Mouse (Mus musculus): ENCODE measurements around the gene Colgalt1.

Gene Colgalt1

DNA sequence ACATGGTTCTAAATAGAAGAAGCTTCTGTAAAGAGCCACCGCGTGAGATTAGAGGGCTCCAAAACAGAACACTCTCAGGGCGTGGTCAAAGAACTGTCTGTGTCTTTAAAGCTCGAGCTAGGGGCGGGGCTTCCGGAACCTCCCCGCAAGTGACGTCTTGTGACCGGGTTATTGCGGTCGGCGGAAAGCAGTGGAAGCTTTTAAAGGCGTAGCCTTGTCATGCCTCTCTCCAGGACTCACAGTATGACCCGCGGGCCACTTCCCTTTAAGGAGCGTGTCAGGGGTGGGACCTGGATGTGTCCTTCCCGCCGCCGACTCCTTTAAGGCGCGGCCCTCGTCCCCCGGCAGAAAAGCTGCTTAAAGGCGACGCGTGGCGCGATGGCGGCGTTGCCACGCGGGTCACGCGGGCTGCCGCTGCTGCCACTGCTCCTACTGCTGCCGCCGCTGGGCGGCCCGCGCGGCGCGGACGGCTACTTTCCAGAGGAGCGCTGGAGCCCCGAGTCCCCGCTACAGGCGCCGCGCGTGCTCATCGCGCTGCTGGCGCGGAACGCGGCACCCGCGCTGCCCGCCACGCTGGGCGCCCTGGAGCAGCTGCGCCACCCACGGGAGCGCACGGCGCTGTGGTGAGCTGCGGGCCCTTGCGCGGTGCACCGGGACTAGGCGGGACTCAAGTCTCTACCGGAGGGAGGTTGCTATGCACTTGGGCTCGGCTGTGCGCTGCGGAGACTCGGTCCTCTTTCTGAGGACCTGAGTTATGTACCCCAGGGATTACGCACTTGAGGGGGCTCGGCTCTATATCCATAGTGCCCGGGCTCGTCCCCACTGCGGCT lies at the start of gene Colgalt1:
Gene Colgalt1 (plus strand): TSS at position 177 of the 830 bp plus-strand sequence.
- peak; percentile 99 for DNase-seq

DNA sequence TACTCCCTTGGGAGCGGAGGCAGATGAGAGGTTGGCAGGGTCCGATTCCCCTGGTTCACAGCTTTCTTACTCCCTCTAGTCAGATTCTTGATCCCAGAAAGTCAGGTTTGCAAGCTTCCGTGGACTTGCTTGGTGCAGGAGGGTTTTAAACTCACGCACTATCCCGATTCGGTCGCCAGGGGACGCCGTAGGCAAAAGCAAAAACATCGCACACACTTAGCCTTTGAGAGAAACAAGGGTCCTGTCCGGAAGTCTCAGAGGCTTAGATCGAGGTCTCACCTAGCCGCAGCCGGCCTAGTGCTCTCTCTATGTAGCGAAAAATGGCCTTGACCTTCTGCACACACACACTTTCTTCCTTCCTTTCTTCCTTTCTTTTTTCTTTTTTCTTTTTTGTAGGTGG lies 49.4 kb upstream of the Colgalt1 start:
- peak; percentile 52 for DNase-seq

DNA sequence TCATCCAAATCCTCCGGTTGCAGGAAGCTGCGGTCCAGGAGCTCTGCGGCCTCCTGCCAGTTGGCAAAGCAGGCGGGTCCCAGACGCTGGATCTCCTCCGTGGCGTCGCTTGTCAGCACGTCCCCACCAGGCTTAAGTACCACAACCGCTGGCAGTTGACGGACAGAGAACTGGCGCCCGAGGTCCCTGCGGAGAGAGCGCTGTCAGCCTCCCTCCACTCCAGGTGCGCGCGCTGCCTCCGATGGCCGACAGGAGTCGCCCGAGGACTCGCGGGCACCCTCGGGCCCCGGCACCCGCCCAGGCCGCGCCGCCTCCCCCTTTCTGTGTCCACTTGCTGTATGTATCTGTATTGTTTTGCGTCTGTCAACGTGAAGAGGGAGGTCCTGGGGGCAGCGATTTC lies 48.0 kb upstream of the Colgalt1 start:
- peak; percentile 69 for DNase-seq

DNA sequence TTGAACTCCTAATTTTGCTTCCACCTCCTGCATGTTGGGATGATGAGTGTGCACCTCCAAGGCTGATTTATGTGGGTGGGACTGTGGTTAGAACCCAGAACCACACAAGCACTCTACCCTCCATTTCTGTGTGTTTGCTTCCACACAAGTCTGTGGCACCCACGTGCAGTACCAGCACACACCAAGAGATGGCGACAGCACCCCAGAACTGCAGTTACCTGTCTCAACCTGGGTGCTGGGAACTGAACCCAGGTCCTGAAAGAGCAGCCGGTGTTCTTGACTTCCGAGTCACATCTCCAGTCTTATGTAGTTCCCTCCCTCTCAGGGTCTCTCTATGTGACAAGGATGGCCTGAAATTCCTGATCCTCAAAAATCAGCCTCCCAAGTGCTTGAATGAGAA lies 46.8 kb upstream of the Colgalt1 start:
- DNase-seq = no peak

DNA sequence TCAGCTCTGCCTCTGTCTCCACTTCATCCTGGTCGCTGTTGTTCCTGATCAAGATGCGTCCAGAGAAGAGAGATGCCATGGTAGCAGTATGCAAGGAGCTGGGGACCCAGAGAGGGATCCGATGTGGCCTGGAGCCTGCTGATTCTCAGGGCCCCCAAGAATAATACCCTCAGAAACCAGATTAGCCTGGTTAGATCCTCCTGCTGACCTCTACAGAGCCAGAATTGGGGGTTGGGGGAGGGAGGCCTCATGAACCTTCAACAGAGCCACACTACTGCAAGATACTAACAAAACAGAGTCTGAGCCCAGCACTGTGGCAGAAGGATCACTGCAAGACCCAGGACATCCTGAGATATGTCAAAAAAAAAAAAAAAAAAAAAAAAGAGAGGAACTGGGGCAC lies 44.3 kb upstream of the Colgalt1 start, which contains the start of gene Nxnl1:
Gene Nxnl1 (minus strand): TSS at position 101 of the 400 bp plus-strand sequence.
- DNase-seq = no peak

DNA sequence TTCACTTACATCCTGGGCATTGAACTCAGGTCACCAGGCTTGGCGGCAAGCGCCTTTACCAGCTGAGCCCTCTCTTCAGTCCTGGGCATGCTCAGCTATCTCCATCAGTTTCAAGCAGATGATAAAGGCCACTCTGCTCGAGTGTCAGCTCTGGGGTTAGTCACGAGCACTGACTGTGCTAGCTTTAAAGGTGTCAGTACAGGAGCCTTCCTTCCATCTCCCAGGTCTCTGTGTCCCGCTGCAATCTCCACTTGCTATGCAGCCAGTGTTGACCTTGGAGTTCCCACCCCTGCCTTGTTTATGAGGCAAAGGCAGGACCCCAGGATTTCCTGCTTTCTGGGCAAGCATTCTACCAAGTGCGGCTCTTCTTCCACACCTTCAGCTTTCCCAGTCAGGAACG lies 43.2 kb upstream of the Colgalt1 start:
- DNase-seq = no peak

DNA sequence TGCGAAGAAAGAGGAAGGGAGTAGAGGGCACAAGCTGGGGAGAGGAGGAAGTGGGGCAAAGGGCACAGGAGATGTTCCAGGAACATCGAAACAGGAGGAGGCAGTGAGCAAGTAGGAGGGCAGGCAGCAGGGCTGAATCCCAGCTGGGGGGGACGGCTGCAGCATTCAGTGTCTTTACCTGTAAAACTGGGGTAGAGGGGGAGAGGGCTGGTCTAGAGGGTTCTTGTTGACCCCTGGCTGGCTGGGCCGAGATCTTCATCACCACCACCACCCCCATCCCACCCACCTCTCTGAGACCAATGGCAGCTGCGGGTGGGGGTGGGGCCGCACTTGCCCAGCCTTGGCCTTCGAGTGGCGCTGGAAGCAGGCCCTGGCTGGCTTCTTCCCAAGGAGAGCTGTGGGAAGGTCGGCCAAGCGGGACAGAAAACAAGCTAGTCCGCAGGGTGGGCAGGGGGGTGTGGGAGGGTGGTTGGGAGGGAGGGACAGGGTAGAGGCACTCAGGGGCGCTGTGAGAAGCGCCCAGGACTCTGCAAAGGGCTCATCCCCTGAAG lies 42.3 kb upstream of the Colgalt1 start, which contains the start of gene Slc27a1:
Gene Slc27a1 (plus strand): TSS at position 496 of the 551 bp plus-strand sequence.
- DNase-seq = peak; percentile 92

DNA sequence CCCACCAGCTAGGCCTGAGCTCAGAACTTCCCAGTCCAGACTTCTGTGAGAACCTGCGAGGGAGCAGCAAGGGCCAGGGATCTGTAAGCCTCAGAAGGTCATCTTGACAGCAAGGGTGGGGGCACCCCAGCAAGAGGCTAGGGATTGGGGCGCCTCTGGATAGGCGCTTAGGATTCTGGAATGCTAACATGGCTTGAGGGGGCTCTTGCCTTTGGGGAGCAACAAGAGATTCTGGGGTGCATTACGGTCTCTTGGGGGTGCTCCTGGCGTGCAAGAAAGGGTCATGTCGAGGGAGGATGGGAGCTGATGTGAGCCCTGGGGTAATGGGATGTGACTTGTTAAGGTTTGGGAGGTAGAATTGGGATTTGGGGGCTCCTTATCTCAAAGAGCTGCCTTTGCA lies 41.9 kb upstream of the Colgalt1 start:
- DNase-seq = no peak

DNA sequence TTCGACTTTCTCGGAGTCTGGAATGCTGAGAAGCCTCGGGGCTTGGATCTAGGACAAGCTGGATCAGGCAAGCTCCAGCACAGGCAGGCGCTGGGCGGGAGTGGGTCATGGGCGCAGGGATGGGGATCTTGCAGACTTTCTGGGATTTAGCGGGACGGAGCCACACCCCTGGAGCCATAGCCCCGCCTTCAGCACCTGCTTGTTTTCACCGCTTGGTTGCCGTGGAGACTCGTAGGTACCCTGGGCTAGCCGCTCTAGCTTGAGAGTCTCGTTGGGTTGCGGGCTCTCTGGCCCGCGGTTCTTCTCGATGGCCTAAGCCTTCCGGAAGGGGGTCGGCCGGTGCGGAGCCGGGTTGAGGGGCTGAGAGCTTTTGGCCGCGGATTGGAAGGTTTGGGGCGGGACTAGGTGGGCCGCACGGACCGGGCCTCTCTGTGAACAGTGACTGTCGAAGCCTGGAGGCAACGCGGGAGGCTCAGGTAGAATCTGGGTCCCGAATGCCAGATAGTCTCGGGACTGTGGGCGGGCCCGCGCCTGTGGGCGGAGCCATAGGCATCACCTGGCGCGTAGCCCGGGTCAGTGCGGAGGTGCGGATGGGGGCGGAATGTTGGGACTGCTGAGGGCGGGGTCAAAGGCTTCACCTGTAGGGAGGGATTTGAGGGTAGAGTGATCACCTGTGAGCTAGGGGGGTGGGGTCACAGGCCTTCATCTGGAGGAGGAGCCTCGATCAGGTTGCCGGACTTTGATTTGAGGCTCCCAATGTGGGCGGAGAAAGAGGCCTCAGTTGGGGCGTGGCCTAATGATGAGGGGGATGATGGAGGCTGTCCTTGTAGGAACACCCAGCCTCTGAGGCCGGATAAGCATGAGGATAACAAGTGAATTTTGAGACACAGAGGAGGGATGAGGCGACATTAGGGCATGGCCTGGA lies 41.2 kb upstream of the Colgalt1 start:
- DNase-seq = peak; percentile 99

DNA sequence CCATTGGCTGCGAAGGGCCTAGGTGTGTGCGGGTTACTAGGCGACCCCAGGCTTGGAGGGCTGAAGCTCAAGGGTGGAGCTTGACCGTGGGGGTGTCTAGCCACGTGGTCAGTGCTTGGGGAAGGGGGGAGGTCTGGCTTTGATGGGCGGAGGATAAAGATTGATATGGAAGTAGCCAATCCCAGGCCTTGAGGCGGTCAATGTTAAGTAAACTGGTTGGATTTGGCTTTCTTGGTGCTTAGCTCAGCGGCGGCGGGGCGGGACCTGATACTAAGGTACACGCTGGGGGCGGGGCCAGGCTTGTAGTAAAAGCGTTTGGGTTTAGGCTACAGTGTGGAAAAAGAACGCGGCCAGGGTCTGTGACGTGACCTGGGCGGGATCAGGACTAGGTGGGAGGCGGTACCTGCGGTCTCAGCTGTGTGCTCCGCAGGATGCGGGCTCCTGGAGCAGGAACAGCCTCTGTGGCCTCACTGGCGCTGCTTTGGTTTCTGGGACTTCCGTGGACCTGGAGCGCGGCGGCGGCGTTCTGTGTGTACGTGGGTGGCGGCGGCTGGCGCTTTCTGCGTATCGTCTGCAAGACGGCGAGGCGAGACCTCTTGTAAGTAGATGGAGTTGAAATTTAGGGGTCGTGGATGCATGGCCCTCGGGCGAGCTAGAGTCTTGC lies 40.4 kb upstream of the Colgalt1 start:
- DNase-seq = peak; percentile 99

DNA sequence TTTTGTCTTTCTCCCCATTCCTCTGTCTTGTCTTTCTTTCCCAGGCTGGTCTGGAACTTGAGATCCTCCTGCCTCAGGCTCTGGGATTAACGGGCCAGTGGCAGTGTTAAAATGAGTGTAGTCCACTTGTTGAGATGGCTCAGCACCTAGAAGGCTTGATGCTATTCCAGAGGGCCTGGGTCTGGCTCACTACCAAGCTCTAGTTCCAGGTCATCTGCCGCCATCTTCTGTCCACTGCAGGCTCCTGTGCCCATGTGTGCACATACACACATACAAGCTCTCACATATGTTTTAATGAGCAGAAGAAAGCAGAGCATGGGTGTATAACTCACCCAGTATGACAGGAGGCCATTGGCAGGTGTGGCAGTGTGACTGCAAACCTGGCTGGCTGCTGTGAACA lies 38.7 kb upstream of the Colgalt1 start:
- DNase-seq = no peak

DNA sequence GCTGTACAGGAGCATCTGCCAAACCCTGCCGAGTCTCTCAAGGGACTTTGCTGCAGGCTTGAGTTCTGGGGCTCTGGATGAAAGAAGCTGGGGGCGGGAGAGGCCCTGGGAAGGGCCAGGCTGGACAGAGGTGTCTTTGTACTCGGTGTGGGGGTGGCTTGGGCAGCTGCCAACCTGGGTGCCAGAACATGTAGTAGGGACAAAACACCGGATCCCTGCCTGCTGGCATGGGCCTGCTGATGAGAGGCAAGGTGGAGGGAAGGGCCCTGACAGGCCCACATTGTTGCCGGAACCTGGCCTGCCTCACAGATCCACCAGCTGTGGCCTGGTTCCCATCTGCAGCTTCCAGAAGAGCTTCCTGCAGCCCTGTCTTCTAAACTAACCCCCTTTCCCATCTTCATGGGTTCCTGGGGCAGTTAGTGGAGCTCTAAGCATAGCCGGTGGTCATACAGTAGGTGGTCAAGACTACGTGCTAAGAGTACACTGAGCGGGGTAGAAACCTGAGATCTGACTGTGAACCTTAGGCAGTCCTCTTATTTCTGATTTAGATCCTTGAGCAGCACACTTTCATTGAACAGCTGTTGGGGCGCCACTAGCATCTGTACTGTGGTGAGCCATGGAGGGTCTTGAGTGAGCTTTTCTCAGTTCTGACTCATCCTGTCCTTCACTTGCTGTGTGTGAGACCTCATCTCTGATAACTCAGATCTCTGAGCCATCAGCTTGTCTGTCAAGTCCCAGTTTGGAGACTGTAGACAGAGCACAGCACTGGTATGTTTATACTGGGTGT lies 37.8 kb upstream of the Colgalt1 start:
- DNase-seq = peak; percentile 80

DNA sequence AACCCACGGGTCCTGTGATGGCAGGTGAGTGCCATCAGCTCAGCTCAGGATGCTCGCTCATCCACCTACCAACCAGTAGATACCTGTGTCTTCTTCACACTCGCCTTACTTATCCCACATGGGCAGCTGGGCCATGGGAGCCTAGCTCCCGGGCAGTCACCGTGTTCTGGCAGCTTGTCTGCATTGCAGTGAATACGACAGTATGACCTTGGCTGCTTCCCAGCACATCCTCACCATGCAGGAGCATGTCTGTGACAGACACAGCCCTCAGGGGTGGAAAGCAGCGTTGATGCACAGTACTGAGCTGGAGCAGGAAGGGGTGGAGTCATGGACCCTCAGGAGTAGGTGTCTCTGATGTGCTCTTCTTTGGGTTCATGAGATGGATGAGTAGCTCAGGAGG lies 36.4 kb upstream of the Colgalt1 start:
- no peak for DNase-seq

DNA sequence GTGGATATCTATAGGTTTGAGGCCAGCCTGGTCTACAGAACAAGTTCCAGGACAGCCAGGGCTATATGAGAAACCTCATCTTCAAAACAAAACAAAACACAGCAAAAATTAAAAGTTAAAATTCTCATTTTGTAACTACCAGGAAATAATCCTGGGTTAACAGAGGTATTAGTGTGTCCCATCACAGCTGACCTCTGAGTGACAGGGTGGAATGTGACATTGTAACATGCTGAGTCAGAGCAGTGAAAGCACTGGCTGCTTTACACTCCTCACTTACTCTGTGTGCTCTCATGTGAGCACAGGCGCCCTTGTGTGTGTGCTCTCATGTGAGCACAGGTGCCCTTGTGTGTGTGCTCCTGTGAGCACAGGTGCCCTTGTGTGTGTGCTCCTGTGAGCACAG lies 35.8 kb upstream of the Colgalt1 start:
- DNase-seq = no peak

DNA sequence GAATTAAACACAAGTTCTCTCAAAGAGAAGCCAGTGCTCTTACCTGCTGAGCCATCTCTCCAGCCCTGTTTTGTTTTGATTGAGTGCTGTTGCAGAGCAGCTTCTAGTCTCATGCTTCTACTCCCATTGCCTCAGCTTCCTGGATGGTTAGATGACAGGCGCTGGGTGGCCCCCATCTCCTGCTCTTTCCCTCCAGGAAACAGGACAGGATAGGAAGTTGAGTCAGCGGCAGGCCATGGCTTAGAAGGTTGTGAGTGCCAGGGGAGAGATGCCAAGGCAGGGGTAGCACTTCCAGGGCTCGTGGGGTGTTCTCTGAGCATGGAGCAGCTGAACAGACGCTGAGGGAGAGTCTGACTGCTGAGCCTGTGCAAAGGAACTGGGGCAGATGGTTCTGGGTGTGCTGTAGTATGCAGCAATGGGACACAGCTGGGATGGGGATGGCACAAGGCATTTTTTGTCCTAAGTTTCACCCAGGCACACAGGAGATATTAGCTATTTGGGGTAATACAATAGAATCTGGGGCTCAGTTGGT lies 32.9 kb upstream of the Colgalt1 start:
- DNase-seq = no peak

DNA sequence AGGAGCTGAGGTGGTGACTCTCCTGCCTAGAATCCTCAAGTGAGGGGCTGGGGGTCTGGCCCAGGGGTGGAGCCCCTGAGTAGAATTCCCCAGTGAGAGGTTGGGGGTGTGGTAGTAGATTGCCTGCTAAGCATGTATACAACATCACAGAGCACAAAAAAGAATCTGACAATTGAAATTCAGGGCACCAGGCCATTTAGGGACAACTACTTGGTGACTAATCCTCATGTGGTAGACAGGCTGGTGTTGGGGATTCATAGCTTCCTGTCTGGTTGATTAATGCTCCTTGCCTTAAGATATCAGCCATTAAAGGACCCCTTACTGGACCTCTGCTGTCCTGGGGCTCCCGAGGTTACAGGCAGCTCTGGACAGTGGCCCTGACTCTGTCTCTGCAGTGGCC lies 31.8 kb upstream of the Colgalt1 start:
- DNase-seq = no peak

DNA sequence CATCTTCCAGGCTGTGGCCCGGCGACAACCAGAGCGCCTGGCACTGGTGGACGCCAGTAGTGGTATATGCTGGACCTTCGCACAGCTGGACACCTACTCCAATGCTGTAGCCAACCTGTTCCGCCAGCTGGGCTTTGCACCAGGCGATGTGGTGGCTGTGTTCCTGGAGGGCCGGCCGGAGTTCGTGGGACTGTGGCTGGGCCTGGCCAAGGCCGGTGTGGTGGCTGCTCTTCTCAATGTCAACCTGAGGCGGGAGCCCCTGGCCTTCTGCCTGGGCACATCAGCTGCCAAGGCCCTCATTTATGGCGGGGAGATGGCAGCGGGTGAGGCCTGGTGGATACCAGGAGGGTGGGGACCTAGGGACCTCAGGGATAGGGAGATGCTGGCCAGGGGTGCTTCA lies 31.3 kb upstream of the Colgalt1 start:
- no peak for DNase-seq

DNA sequence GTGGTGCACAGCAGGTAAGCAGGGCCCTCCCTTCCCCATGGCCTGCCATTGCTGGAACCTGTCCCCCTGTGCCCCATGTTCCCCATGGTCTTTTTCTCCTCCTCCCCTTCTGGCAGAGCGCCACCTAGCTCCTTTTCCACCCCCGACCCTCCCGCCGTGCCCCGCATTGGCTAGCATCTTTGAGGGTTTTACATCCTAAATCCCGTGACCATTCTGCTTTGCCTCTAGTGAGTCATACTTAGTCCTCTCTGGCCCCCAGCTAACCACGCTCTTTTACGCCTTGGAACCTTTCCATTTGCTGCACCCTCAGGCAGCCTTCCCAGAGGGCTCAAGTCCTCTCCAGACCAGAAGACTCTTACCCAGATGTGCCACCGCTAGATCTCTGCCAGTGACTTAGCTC lies 30.6 kb upstream of the Colgalt1 start:
- DNase-seq = no peak

DNA sequence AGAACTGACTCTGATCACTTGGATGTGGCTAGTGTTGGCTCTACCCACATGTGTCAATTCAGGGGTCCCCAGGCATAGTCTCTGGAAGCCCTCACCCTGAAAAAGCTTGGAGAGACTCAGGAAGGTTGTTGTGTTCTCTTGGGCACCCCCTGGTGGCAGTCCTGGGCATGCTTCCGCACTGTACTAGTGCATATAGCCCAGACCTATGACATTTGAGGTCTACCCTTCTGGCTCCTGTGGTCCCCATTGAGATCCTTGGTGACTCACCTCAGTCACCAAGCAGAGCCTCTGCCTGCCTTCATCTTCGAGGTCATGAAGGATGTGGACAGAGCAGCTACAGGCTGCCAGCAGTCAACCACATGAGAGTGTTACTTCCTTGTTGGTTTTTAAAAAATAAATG lies 23.9 kb upstream of the Colgalt1 start:
- no peak for DNase-seq

DNA sequence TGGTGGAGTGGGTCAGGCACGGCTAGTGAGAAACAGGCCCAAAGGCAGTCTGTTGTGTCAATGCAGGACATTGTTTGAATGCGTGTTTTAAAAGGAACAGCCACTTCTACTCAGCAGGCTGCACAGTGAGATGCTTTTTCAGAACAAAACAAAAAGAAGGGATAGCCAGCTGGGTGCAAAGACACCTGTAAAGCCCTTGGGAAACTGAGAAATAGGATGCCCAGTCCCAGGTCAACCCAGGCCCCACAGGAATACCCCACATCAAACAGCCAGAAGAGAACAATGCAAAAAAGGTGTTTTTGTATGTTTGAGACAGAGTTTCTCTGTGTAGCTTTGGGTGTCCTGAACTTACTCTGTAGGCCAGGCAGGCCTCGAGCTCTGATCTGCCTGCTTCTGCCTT lies 22.0 kb upstream of the Colgalt1 start:
- no peak for DNase-seq

DNA sequence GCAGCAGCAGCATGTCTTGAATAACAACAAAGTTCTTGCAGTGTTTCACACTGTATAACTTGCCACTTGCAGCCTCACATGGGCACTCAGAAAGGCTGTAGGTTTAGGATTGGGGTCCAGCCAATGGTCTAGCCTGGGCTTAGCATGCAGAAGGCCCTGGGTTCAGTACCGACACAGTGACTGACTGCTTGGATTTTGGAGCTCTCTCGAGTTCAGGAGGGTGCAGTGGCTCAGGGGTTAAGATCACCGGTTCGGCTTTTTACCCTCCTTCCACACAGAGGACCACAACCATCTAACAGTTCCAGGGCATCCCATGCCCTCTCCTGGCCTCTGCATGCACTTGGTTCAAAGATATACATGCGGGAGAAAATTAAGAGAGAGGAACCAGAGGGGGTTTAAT lies 19.8 kb upstream of the Colgalt1 start:
- DNase-seq = no peak
